Mouse (Mus musculus) heart, postnatal 0 days (tissue): ENCODE measurements at regions not wholly inside any gene's neighbourhood (a gene's known extent, or its start where the extent isn't known, plus 50 kb on each side); places are given as distances from the start of the nearest gene placed in this dataset.

Experiments used
- CTCF ChIP-seq: IDR thresholded peaks from 2 replicates; pipeline ENCODE4 v1.5.1; 2016; ENCODE audit warnings: antibody characterized with exemption, control low read depth, low read depth
- EP300 ChIP-seq: IDR thresholded peaks from 2 replicates; pipeline ENCODE4 v1.6.1; 2016; ENCODE audit warnings: antibody characterized with exemption, low read depth

- no peak for TF ChIP-seq CTCF
- no peak for TF ChIP-seq EP300
Measured at GRCm38 (mm10) chr12:9112161-9112674, 82.4 kb downstream of the Ttc32 start.
